Mouse (Mus musculus) 3134 (cell line): ENCODE data around the gene Gdpd1.
"Not testable (repeated sequence)": the region's sequence is repeated elsewhere in the genome, so short reads cannot be mapped to it uniquely, and the experiment has no call there.

Experiments
- DNase-seq: peaks from one replicate; pipeline ENCODE4 v3.0.0-alpha.2; 2011; ENCODE audit warnings: low spot score; ENCODE audit not compliant: insufficient read length; ENCODE audit errors: extremely low read depth

Gdpd1 gene

DNA sequence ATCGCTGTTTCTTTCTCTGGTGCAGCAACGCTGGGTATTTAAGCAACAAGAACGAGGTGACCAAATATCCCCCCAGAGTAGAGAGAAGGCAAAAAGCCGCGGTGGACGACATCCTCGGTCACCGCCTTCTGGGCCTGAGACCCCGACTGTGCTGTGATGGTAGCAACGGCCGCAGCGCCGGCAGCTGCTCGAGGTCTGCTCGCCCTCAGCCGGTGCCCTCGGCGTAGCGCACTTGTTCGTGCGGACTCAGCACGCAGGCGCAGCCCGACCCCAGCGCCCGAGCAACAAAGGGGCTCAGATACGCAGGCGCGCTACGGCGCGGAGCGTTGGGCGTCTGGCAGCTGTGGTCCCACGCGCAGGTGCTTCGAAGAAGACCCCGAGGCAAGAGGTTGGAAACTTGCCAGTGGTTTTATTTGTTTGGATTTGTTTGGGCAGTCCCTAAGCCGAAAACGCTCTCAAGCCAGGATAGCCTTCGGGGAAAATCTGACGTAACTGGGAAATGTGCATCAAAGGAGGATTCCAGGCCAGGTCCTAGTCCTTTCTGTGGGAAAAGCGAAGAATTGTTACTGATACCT lies at the start of gene Gdpd1:
TSS of gene Gdpd1 (minus strand) at position 197 of the 575 bp plus-strand sequence.
- DNase-seq: peak; percentile 90

DNA sequence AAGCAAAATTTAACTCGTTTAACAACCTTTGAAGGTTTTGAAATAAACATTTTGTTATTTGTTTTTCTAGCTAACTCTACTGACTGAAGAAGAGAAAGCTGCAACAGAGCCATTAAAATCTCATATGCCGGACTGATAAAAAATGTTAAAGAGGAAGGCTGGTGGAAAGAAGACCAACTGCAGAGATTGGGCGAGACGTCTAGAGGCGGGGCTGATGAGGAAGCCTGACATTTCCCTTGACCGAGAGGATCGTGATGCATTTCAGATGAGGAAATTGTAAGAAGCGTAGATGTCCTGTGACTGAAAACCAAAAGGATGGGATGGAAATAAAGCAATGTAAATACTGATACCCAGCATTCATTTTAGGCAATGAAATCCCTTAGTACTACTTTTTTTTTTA lies 48.0 kb upstream of the Gdpd1 start:
- no peak for DNase-seq

DNA sequence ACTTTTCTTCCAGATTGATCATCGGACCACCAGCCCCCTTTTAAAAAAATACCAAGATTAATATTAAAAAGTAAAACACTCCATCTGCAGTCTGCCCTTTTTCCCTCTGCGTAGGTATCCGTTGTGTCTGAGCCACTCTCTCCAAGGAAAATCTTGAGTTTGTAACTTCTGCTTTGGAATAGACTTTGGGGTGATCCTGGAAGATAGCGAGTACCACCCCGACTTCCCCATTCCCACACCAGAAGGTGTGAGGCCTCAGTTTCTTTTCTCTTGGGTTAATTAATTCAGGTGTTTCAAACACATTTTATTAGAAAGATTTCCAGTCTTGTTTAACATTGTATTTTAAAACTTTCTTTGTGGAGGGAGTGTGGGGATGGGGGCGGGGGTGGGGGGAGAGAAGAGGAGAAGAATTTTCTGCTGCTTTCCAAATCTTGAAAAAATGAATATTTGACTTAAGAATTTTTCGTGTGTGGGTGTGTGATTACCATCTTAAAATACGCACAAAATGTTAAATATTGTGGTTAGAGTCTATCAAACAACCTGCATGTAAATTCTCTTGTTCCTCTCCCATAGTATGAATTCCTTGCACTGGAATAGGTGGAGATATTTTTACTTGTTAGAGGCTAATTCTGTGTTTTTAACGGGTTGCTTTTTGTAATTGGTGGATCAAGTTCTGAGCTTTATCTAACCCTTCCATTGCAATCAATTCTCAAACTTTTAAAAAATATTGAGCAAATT lies 36.5 kb upstream of the Gdpd1 start:
- no peak for DNase-seq

DNA sequence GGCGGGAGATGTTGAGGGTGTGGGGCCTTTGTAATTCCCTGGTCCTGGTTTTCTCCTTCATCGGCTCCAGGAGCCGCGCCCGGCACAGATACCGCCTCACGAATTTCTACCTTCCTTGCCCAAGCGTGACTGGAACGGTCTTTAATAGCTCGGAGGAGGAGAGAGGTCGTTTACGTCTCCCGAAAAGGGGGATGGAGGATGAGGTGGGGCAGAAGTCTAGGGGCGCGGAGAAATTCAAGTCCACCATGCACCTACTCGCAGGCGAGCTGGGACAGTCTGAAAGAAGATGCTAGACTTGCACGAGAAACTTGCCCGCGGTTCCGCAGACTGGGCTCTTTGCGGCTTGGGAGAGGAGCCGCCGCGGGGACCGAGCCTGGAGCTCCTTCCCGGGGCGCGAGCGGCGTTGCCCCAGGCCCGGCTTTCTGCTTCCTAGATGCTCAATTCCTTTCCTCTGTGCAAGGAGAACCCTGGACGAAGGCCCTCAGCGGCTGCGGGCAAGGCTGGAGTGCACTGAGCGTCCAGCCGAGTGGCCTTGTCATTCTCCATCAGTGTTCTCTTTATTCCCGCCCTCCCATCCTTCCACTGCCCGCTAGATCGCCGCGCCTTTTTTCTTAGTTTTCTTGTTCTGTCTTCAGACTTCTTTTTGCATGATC lies 35.8 kb upstream of the Gdpd1 start:
- peak; percentile 74 for DNase-seq

DNA sequence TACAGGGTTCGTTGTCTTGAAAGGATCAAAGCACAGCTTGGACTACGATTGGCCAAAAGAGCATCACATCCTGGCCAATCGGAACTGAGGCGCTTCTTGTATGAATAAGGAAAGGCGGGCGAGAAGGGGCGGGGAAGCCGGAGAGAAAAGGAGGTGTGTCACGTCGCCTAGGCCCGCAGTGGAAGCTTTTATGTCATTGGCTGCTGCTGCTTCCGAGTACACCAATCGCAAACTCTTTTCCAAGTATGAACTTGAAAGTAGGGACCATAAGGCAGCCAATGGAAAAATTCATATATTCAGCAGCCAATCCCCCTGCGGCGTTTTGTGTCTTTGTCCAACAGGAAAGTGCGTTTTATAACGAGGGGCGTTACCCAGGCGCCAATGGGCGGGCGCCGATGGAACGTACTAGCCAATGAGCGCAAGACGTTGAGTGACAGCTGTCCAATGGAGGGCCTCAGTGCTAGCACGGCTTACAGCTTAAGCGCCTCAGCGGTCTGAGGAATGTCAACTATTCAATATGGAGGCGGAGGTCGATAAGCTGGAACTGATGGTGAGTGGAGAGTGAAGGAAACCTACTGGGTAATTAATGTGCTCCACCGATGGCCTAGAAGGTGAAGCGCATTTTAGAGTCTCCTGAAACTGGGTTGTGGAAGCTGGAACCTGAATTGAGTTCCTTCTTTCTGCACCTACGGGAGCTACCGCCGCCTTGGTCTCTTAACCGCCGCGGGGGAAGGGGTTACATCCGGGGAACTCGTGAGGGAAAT lies 35.1 kb upstream of the Gdpd1 start, which contains the start of gene Ska2:
TSS of gene Ska2 (plus strand) at position 480 of the 764 bp plus-strand sequence.
- peak; percentile 99 for DNase-seq

DNA sequence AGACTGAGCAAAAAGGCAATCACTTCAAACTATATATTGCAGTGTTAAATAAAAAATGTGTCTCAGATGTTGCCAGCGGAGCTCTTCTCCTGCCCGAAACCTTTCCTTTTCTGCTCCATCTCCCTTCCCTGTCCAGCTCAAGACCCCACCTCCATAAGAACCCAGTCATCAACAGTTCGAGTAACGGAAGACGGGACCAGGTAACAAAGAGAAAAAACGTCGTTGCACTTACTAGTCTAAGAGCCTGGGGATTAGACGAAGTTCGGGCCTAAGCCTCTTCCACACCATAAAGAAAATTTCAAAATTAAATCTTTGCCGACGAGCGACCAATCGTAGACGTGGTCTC lies 34.5 kb upstream of the Gdpd1 start, which contains the start of gene Prr11:
TSS of gene Prr11 (minus strand) at position 300 of the 346 bp plus-strand sequence.
- no peak for DNase-seq

DNA sequence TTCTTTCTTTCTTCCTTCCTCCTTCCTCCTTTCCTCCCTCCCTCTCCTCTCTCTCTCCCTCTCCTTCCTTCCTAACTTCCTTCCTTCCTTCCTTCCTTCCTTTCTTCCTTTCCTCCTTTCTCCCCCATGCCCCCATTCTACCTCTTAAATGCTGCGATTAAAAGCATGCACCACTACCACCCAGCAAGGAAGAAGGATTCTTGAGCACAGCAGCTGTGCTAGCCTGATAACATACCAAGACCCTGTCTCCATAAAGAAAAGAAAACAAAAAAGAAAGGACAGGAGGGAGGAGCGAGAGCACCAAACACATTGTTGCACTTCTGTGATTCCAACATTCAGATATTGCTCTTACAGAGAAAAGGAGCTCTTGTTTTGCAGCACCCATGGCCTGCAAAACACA lies 13.3 kb upstream of the Gdpd1 start:
- DNase-seq: no peak

DNA sequence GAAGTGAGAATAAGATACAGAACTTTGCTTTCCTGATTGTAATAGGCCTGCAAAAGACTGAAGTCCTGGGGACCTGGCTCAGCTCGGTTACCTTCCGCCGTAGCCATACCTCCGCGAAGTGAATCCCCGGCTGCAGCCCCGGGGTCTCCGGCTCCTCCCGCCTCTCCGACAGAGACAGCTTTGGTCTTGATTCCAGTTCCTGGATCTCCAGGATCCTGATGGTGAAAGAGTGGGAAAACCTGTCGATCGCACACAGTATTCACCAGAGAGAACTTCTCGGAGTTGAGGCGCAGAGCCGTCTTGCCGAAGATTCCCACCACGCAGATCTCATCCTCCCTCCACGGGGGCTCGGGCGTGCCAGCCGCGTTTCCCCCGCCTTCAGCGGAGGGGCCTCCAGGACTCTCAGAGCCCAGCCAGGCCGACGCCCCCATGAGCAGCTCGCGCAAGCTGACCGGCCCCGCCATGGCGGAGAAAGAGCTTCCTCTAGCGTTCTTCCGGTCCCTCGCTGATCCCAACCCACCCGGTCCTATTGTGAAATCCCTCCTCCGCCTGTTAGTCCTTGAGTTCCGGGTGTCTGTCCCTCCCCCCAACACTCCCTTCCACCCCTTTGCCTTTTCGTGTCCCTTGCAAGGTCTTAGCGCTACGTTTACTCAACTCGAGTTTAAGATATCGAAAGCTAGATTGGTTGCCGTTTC lies 12.6 kb upstream of the Gdpd1 start, which contains the start of gene Smg8:
TSS of gene Smg8 (minus strand) at position 485 of the 695 bp plus-strand sequence.
- DNase-seq: peak; percentile 79

DNA sequence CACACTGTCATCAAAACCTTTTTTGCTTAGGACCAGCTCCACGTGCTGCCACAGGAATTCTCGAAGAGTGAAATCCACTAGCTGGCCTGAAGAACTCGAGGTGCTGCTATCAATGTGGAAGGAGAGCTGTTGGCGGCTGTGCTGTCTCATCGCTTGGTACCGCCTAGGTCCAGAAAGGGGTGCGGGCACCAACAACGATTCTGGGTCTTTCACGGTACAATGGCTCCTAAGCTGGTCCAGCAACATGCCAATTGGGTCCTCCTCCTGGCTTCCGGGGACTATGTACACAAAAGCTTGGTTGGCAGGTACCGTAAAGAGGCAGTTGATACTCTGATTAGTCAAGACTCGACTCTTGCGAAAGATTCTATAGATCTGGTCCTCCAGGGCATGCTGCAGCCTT lies 11.6 kb upstream of the Gdpd1 start:
- DNase-seq: no peak

DNA sequence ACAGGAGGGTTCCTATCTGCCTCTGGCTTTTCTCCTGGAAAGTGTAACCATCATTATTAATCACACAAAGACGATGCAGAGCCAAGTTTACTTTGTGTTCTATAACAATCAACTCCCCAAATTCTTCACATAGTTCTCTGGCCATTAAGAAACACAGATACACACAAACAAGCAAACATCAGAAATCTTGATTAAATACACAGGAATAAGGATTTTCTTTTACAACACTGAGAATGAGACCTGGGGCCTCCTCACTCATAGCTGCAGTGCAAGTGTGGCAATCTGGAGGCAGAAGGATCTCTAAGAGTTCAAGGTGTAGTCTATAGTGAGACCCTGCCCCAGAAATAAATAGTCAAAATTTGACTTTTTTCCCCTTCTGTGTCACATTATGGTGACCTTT lies 9.8 kb upstream of the Gdpd1 start:
- DNase-seq: no peak

DNA sequence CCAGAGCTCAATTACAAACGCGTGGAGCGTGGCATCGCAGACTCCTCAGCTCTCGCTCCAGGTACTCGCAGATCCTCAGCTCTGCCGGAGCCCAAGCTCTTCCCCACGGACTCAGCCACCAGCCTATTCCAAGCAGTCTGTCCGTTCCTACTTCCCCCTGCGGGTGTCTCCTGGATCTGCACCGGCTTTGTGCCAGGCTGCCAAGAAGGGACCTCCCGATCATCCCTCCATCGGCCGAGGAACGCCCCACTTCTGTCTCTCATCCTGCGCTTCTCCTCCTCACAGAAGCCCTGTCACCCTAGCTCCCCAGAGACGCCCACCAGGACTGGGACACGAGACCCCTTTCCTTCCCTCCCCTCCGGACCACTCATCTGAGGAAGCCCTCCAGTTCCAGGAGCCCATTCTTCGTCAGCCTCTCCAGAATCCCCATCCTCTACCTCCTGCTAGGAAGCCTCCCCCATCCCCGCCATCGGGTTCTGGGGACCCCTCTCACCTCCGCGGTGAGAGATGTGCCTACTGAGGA lies 458 bp downstream of the Gdpd1 start:
- peak; percentile 76 for DNase-seq

DNA sequence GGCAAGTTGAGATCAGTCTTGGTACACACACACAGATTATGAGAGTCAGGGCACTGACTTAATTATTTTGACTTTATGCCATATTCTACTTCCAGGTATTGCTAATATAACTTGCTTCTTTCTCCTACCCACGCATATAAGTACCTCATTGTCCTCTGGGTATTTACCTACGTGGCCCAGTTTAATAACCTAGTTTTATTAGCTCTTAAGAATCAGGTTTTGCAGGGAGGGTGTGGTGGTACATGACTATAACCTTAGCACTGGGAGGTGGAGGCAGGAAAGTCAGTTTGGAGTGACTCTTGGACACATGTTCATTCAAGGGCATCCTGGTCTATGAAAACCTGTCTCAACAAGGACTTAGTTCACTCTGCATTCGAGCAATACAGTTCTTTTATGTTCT lies 11.8 kb downstream of the Gdpd1 start:
- DNase-seq: no peak

DNA sequence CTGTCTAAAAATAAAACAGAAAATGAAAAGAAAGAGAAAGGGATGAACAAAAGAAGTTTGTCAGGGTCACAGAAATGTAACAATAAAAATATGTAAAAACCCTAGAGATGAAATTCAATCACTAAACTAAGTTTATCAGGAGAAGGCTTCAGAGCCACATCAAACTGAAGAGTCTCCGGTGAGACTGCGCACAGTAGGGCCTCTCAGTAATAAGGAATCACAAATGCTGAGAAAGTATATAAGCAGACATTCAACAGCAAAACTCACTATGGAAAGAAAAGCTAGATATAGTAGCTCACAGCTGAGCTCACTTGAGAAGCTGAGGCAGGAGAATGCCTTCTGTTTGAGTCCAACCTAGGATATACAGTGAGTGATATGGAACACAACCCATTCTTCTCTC lies 13.5 kb downstream of the Gdpd1 start:
- DNase-seq: no peak

DNA sequence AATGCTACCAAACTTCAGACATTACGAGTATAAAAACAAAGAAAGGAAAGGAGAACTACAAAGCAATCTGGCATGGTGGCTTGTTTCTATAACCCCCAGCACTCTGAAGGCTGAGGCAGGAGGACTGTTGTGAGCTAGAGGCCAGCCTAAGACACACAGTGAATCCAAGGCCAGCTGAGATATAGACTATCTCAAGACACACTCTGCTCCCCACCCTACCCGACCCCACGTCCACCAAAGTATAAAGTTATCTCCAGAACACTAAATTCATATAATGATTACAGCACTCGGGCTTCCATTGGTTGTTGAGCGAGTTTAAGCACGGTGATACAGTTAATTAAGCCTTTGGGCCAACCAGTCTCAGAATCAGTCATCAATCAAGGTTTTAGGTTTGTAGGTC lies 17.6 kb downstream of the Gdpd1 start:
- no peak for DNase-seq

DNA sequence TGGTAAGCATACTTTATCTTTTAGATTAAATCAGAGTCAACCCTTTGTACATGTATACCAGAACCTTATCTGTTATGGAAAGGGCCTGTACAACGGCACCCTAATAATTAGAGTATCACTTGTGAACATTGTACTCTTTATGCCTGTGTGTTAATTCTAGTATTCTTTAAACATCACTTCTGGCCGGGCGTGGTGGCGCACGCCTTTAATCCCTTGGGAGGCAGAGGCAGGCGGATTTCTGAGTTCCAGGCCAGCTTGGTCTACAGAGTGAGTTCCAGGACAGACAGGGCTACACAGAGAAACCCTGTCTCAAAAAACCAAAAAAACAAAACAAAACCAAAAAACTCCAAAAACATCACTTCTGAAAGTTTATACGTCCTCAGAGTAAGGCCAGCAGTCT lies 25.0 kb downstream of the Gdpd1 start:
- DNase-seq: not testable (repeated sequence)

DNA sequence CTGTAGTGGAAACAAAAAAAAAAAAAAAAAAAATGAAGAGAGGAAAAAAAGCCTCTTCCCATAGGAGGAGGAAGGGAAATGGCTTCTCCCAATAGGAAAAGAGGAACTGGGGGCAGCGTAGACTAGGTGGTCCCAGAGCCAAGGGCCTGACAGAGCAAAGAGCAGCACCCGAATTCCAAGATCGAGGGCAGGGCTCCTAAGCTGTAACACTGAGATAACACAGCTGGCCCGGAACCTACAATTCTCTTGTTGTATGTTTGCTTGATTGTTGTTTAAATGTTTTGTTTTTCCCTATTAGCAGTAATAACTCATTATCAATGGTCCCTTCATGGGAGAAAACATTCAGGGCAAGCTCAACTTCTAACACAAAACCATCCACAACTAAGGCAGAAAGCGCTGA lies 26.9 kb downstream of the Gdpd1 start:
- no peak for DNase-seq

DNA sequence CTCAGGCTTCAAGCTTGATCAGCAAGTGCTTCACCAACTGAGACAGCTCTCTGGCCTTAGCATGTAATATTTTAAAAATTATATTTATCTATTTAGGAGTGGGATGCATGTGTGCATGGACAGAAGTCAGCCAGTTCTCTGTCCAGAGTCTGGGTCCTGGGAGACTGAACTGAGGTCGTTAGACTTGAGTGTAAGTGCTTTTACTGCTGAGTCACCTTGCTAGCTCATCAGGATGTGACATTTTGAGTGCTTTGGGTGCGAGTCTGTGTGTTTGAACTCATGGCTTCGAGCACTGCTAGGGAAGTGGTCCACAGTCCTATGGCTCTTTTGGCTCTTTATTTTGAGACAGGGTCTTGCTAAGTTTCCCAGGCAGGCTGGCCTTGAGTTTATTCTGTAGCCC lies 30.8 kb downstream of the Gdpd1 start:
- no peak for DNase-seq

DNA sequence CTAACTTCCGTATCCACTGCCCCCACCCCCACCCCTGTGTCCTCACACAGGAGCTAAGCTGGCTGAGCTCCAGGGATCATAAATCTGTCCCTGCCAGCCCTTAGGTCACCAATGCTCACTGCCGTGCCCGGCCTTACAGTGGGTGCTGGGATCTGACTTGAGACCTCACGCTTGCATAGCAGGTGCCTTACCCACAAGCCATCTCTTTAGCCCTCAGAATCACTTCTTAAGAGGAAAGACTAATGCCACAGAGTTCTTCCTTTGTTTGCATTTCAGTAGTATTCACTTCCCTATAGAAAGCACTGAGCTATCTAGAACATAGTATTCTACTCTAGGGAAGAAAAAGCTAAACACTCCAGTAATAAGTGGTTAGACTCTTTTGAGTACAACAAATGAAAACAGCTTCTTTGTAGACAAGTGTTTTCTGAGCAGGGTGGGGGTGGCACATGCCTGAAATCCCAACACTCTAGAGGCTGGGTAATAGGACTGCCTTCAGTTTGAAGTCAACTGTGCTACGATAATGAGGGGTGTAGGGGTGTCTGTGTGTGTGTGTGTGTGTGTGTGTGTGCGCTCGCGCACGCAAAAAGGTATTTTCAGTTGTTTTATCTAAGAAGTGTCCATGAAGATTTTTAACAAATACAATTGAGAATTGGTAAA lies 34.4 kb downstream of the Gdpd1 start:
- no peak for DNase-seq

DNA sequence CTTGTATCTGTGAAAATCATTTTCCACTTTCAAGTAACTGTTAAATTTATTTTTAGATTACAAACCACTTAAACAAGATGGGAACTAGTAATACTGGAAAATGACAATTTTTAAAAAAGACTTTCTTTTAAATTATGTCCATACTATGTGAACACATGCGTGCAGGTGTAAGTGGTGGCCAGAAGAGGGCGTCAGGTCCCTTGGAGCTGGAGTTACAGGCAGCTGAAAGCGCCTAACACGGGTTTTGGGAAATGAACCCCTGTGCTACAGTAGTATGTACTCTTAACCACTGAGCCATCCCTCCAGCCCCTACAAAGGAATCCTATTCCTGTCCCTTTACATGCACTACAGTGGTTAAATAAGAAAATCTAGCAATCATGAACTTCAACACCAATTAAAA lies 37.7 kb downstream of the Gdpd1 start:
- DNase-seq: no peak

DNA sequence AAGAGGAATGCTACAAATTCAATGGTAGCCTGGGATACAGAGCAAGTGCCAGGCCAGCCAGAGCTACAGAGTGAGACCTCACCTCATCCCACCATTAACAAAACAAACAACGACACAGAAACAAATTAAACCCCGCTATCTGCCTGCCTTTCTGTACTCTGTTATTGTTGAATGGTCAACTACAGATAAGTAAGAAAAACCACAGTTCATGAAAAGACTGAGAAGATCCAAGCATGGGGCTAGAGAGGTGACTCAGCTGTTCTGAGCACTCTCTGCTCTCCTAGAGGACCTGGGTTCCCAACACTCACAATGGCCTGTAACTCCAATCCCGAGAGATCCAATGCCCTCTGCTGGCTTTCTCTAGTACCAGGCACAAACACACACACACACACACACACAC lies 45.6 kb downstream of the Gdpd1 start:
- no peak for DNase-seq
